Mouse (Mus musculus) neural tube, embryonic 14.5 days (tissue): ENCODE data around the gene Znrf2. TPM values are rescaled to one million over a fixed set of nuclear protein-coding genes. Genes with fewer than 3 reads are reported as not detected.
"Not testable (repeated sequence)": the region's sequence is repeated elsewhere in the genome, so short reads cannot be mapped to it uniquely, and the experiment has no call there.

Source experiments
- ATAC-seq: fragments of 200-750 bp; cut with Nextera tagmentation; 2 replicates; pipeline ENCODE4 v1.8.0; 2017; ENCODE audit warnings: low read depth, mild to moderate bottlenecking, moderate TSS enrichment, moderate library complexity
- H3K27ac ChIP-seq: fragments of 300-500 bp; sonication (generic); 2 replicates; pipeline ENCODE4 v1.5.1; 2014; ENCODE audit warnings: low read depth, mild to moderate bottlenecking, control low read depth, low read length, moderate library complexity, mixed read lengths
- H3K27me3 ChIP-seq: fragments of 300-500 bp; sonication (generic); 2 replicates; pipeline ENCODE4 v1.6.1; 2014; ENCODE audit warnings: low read length; ENCODE audit not compliant: control insufficient read depth, insufficient read depth
- H3K36me3 ChIP-seq: fragments of 300-500 bp; sonication (generic); 2 replicates; pipeline ENCODE4 v1.6.1; 2014; ENCODE audit warnings: low read length, mixed read lengths; ENCODE audit not compliant: control insufficient read depth, insufficient read depth
- H3K4me1 ChIP-seq: fragments of 300-500 bp; sonication (generic); 2 replicates; pipeline ENCODE4 v1.6.1; 2014; ENCODE audit warnings: low read length; ENCODE audit not compliant: control insufficient read depth, insufficient read depth
- H3K4me2 ChIP-seq: fragments of 300-500 bp; sonication (generic); 2 replicates; pipeline ENCODE4 v1.6.1; 2014; ENCODE audit warnings: mild to moderate bottlenecking, low read depth, low read length, control low read depth
- H3K4me3 ChIP-seq: fragments of 300-500 bp; sonication (generic); 2 replicates; pipeline ENCODE4 v1.5.1; 2014; ENCODE audit warnings: low read depth, low read length, control low read depth, mixed read lengths
- H3K9ac ChIP-seq: fragments of 300-500 bp; sonication (generic); replicated peaks from 2 replicates; pipeline ENCODE4 v1.6.1; 2014; ENCODE audit warnings: low read depth, mild to moderate bottlenecking, control low read depth, low read length, mixed read lengths
- H3K9me3 ChIP-seq: fragments of 300-500 bp; sonication (generic); 2 replicates; pipeline ENCODE4 v1.6.1; 2016; ENCODE audit warnings: low read length; ENCODE audit not compliant: control insufficient read depth
- WGBS: fragments of 180-500 bp; shearing (Covaris S2); extraction: QIAGEN DNeasy Blood & Tissue Kit; methylation state at CpG from one replicate; pipeline ENCODE4 v1.1.7; 2014; 5-methylcytosine and 5-hydroxymethylcytosine counted together
- polyA plus RNA-seq: library from polyadenylated mRNA; unstranded; fragments of >200 nt; fragmentation: Nextera tagmentation; extraction: Ambion mirVana; gene quantifications from 2 replicates; pipeline ENCODE4 v1.2.1, GENCODE M21; 2014

Znrf2 gene
- polyA plus RNA-seq, 1 experiment from 2014 or later, result 8.0 TPM

DNA sequence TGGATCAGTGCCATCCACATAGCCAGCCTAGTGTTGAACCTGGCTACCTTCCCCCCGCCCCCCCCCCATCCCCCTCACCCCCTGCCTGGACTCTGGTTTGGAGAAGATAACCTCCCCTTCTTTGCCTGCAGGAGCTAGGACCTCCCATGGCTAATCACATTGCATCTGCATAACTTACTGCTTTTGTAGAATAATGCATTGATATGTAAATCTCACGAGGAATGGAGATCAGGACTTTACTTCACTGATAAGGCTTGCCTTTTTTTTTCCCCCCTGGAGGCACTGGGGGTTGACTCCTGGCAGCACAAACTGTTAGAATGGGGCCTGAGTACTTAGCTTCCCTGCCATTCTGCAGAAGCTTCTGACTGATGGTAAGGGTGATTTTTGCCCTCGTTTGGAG, 36.0 kb downstream of the Znrf2 start:
- 9% methylated on average over 3 of the region's 3 CpGs for WGBS
- ATAC-seq, result no peak
- H3K4me3 ChIP-seq, result no peak overlapping the region
- no peak overlapping the region for H3K9ac ChIP-seq
- H3K9me3 ChIP-seq, result no peaks in the 10 kb centered on the region
- 0 out of 2 replicates have a peak, but pooled peaks cover 3% of the 10 kb centered on the region for H3K4me1 ChIP-seq
- no peak overlapping the region for H3K4me2 ChIP-seq
- H3K27me3 ChIP-seq, result no peaks in the 10 kb centered on the region
- H3K36me3 ChIP-seq, result no peaks in the 10 kb centered on the region
- no peak overlapping the region for H3K27ac ChIP-seq

DNA sequence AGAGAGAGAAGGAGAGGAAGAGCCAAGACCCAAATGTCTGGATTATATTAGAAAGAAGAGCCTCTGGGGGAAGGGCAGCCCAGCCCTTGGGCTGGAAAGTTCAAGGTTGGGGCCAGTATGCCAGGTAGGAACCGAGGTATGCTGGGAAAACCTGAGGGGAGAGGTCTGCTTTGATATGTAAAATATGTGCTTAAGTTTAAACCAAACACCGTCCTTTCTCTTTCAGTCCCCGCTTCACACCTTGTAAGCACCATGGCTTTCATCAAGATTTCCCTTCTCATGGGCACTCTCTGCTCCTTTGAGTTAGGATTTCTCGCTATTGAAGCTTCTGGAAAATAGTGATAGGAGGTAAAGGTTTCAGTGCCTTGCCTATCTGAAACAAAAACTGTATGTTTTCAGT, 38.1 kb downstream of the Znrf2 start:
- Histone ChIP-seq H3K36me3 (no peaks in the 10 kb centered on the region), H3K4me3 (no peak overlapping the region), H3K9ac (no peak overlapping the region), H3K27ac (no peak overlapping the region), H3K4me2 (no peak overlapping the region), H3K4me1 (0 out of 2 replicates have a peak, but pooled peaks cover 3% of the 10 kb centered on the region), H3K27me3 (no peaks in the 10 kb centered on the region), H3K9me3 (no peaks in the 10 kb centered on the region)
- 53% methylated on average over 4 of the region's 4 CpGs for WGBS
- ATAC-seq, result no peak

DNA sequence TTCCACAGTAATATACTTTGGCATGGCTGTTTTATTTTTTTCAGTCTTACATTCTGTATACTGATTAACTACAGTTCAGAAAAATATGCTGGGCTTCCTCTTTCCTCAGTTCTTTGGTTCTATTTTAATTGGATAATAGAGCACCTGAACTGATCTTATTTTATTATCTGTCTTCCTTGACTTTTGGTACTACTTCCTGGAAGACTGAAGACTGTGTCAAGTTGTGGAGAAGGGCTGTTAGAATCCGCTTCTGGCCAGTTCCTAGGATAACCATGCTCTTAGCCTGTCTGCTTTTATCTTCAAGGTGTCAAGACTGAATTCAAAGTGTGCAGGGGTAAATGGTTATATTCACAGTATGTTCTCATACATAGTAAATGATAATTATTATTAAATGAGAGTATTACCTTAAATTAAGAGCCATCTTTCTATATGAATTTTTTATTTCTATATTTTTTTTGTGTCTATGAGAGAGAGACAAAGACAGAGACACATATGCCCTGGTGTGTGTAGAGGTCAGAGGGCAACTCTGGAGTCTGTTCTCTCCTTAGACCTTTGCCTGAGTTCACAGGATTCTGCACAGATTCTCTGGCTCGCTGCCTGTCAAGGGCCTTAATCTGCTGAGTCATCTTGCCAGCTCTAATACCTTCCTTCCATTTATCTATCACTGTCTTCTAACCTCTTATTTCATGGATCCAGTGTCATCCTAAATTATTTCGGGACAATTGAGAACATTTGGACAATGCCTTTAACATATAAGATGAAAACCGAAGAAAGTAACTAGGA, 39.3 kb downstream of the Znrf2 start:
- no peak for ATAC-seq
- Histone ChIP-seq H3K4me3 (no peak overlapping the region), H3K9ac (no peak overlapping the region), H3K27me3 (no peaks in the 10 kb centered on the region), H3K4me1 (0 out of 2 replicates have a peak, but pooled peaks cover 3% of the 10 kb centered on the region), H3K27ac (no peak overlapping the region), H3K4me2 (no peak overlapping the region), H3K36me3 (no peaks in the 10 kb centered on the region), H3K9me3 (no peaks in the 10 kb centered on the region)
- WGBS, result 57% methylated on average over 4 of the region's 4 CpGs

DNA sequence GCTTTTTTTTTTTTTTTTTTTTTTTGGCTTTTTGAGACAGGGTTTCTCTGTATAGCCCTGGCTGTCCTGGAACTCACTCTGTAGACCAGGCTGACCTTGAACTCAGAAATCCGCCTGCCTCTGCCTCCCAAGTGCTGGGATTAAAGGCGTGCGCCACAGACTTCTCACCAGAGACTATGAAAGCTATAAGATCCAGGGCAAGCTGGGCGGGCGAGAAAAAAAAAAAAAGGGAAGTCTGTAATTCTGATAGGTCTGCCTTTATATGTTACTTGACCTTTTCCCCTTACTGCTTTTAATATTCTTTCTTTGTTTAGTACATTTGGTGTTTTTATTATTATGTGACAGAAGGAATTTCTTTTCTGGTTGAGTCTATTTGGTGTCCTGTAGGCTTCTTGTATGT, 42.4 kb downstream of the Znrf2 start:
- H3K4me2 ChIP-seq, H3K9me3 ChIP-seq, H3K4me1 ChIP-seq, H3K27ac ChIP-seq, H3K36me3 ChIP-seq, ATAC-seq, H3K27me3 ChIP-seq, H3K4me3 ChIP-seq, H3K9ac ChIP-seq: not testable (repeated sequence)
- WGBS, result 96% methylated on average over 5 of the region's 5 CpGs

- H3K27me3 ChIP-seq, result no peaks in the 10 kb centered on the region
- H3K4me3 ChIP-seq, result no peak overlapping the region
- H3K9me3 ChIP-seq, result no peaks in the 10 kb centered on the region
- no peaks in the 10 kb centered on the region for H3K36me3 ChIP-seq
- H3K9ac ChIP-seq, result no peak overlapping the region
- no peak overlapping the region for H3K27ac ChIP-seq
- no peak overlapping the region for H3K4me2 ChIP-seq
- ATAC-seq, result no peak
- H3K4me1 ChIP-seq, result no peaks in the 10 kb centered on the region
Observed at GRCm38 (mm10) chr6:54860180-54860579, 43.5 kb downstream of the Znrf2 start.

GRCm38 (mm10) chr6:54866731-54867410, 50.2 kb downstream of the Znrf2 start:
- 84% methylated on average over 5 of the region's 5 CpGs for WGBS
- no peak overlapping the region for H3K4me2 ChIP-seq
- H3K4me1 ChIP-seq, result no peaks in the 10 kb centered on the region
- H3K4me3 ChIP-seq, result no peak overlapping the region
- no peaks in the 10 kb centered on the region for H3K9me3 ChIP-seq
- no peaks in the 10 kb centered on the region for H3K36me3 ChIP-seq
- H3K9ac ChIP-seq, result no peak overlapping the region
- no peak overlapping the region for H3K27ac ChIP-seq
- no peaks in the 10 kb centered on the region for H3K27me3 ChIP-seq
- no peak for ATAC-seq

DNA sequence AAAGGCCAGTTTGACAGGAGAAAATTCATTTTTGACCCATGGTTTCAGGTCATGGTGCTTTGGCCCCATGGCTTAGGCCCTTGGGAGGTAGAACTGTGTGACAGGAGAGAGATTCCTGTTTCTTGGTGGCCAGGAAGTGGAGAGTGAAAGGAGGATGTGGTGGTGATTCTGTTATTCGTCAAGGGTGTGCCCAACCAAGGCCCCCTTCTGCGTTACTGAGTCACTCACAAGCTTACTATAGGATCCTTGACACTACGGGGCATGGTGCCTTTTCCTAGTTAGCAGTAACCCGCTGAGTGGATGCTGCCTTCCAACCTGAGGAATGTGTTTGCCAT, 50.7 kb downstream of the Znrf2 start:
- Histone ChIP-seq H3K36me3 (no peaks in the 10 kb centered on the region), H3K4me1 (no peaks in the 10 kb centered on the region), H3K4me2 (no peak overlapping the region), H3K9ac (no peak overlapping the region), H3K9me3 (no peaks in the 10 kb centered on the region), H3K27me3 (no peaks in the 10 kb centered on the region), H3K27ac (no peak overlapping the region), H3K4me3 (no peak overlapping the region)
- 64% methylated on average over 4 of the region's 4 CpGs for WGBS
- no peak for ATAC-seq

DNA sequence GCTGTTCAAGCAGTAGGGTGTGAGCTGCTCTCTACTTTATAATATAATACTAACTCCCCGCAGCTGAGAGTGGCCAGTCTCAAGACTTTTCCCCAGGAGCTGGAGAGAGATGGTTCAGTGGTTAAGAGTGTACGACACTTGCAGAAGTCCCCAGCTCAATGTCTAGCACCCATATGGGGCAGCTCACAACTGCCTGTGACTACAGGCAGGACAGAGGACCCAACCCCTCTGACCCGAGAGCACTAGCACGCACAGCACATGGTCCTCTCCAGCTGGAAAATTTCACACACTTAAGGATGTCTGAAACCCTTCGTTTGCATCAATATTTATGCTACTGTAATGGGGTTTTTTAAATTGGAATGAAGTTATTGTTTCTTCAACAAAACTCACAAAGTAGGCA, 56.3 kb downstream of the Znrf2 start:
- Histone ChIP-seq H3K4me3 (no peak overlapping the region), H3K9me3 (no peaks in the 10 kb centered on the region), H3K27me3 (no peaks in the 10 kb centered on the region), H3K9ac (no peak overlapping the region), H3K36me3 (no peaks in the 10 kb centered on the region), H3K27ac (no peak overlapping the region), H3K4me1 (no peaks in the 10 kb centered on the region), H3K4me2 (no peak overlapping the region)
- ATAC-seq, result no peak
- 92% methylated on average over 5 of the region's 5 CpGs for WGBS

DNA sequence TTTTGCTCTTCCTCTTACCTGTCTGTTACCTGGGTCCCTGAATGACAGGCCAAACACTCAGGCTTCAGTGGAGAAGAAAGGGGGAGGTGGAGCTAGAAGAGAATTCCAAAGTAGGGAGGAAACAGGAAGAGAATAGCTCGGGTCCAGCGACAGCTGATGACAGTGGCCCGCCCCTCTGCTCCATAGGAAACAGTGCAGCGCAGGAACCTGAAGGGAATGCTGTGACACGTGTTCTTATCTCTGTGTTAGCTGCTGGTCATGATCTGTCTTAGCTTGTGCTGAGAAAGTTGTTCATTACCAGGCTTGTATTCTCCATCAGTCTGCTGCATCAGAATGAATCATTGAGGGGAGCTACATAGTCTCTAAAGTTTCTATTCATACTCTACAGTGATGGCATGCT, 60.1 kb downstream of the Znrf2 start:
- H3K9me3 ChIP-seq, result no peaks in the 10 kb centered on the region
- H3K36me3 ChIP-seq, result no peaks in the 10 kb centered on the region
- H3K27me3 ChIP-seq, result no peaks in the 10 kb centered on the region
- no peak overlapping the region for H3K27ac ChIP-seq
- no peak overlapping the region for H3K4me2 ChIP-seq
- H3K9ac ChIP-seq, result no peak overlapping the region
- H3K4me1 ChIP-seq, result no peaks in the 10 kb centered on the region
- 44% methylated on average over 5 of the region's 5 CpGs for WGBS
- ATAC-seq, result no peak
- no peak overlapping the region for H3K4me3 ChIP-seq
